Mouse (Mus musculus) liver, postnatal 0 days (tissue): ENCODE data around the gene Cdkn2b. TPM values are rescaled to one million over a fixed set of nuclear protein-coding genes. Genes with fewer than 3 reads are reported as not detected.

Source experiments
- ATAC-seq: fragments of 200-750 bp; cut with Nextera tagmentation; 2 replicates; pipeline ENCODE4 v1.8.0; 2017; ENCODE audit warnings: mild to moderate bottlenecking, moderate library complexity
- DNase-seq: peaks from one replicate; pipeline ENCODE4 v3.0.0-alpha.2; 2016
- H3K27ac ChIP-seq: fragments of 300-500 bp; sonication (generic); 2 replicates; pipeline ENCODE4 v1.5.1; 2014; ENCODE audit warnings: antibody characterized with exemption, moderate library complexity, mild to moderate bottlenecking, low read depth
- H3K27me3 ChIP-seq: fragments of 300-500 bp; sonication (generic); 2 replicates; pipeline ENCODE4 v1.6.1; 2014; ENCODE audit warnings: low read length, control low read depth, mixed read lengths; ENCODE audit not compliant: insufficient read depth
- H3K36me3 ChIP-seq: fragments of 300-500 bp; sonication (generic); replicated peaks from 2 replicates; pipeline ENCODE4 v1.6.1; 2014; ENCODE audit warnings: mild to moderate bottlenecking, control low read depth, low read length, moderate library complexity, mixed read lengths; ENCODE audit not compliant: insufficient read depth
- H3K4me1 ChIP-seq: fragments of 300-500 bp; sonication (generic); 2 replicates; pipeline ENCODE4 v1.6.1; 2014; ENCODE audit warnings: antibody characterized with exemption, mild to moderate bottlenecking, control low read depth; ENCODE audit not compliant: insufficient read depth
- H3K4me2 ChIP-seq: fragments of 300-500 bp; sonication (generic); 2 replicates; pipeline ENCODE4 v1.6.1; 2014; ENCODE audit warnings: low read depth, mild to moderate bottlenecking, low read length, moderate library complexity, mixed read lengths
- H3K4me3 ChIP-seq: fragments of 300-500 bp; sonication (generic); 2 replicates; pipeline ENCODE4 v1.5.1; 2014; ENCODE audit warnings: low read depth, low read length
- H3K9ac ChIP-seq: fragments of 300-500 bp; sonication (generic); replicated peaks from 2 replicates; pipeline ENCODE4 v1.6.1; 2014; ENCODE audit warnings: mild to moderate bottlenecking, moderate library complexity
- H3K9me3 ChIP-seq: fragments of 300-500 bp; sonication (generic); 2 replicates; pipeline ENCODE4 v1.6.1; 2016; ENCODE audit warnings: mild to moderate bottlenecking, control low read depth, low read length, mixed read lengths
- CTCF ChIP-seq: sonication (generic); IDR thresholded peaks from 2 replicates; pipeline ENCODE4 v1.5.1; 2016; ENCODE audit warnings: antibody characterized with exemption, low read depth
- EP300 ChIP-seq: IDR thresholded peaks from 2 replicates; pipeline ENCODE4 v1.6.1; 2016; ENCODE audit warnings: antibody characterized with exemption, low read depth, mild to moderate bottlenecking
- WGBS: fragments of 180-500 bp; shearing (Covaris S2); extraction: QIAGEN DNeasy Blood & Tissue Kit; methylation state at CpG from one replicate; pipeline ENCODE4 v1.1.7; 2014; ENCODE audit not compliant: insufficient replicate concordance; 5-methylcytosine and 5-hydroxymethylcytosine counted together
- polyA plus RNA-seq: library from polyadenylated mRNA; unstranded; fragments of >200 nt; fragmentation: Nextera tagmentation; extraction: Ambion mirVana; gene quantifications from 2 replicates; pipeline ENCODE4 v1.2.1, GENCODE M21; 2015

Gene Cdkn2b
- polyA plus RNA-seq, 1 experiment from 2014 or later: not detected

DNA sequence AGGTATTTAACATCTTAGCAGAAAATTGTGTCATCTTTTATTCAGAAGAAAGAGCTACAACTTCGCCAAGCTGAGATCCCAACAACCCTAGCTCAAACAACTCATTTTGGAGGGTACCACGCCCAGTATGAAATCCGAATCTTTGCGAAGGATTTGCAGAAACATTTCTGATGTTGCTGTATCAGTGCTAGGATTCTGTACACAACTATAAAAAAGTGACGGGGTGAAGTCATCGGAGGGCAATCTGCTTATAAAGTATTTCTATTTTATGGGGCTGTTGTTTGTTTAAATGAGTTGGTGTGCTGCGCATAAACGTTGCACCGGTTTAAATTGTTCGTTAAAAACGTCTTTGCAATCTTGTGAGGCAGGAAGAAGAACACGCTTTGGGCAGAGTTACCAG lies 28.2 kb downstream of the Cdkn2b start:
- H3K4me3 ChIP-seq: no peak overlapping the region
- H3K4me2 ChIP-seq: no peak overlapping the region
- no peaks in the 10 kb centered on the region for H3K4me1 ChIP-seq
- no peaks in the 10 kb centered on the region for H3K9me3 ChIP-seq
- no peak overlapping the region for H3K27ac ChIP-seq
- no peak for DNase-seq
- peaks cover 77% of the 10 kb centered on the region for H3K27me3 ChIP-seq
- WGBS: 3% methylated on average over 12 of the region's 12 CpGs
- H3K36me3 ChIP-seq: no peaks in the 10 kb centered on the region
- no peak overlapping the region for H3K9ac ChIP-seq
- no peak for ATAC-seq
- TF ChIP-seq EP300 (no peak), CTCF (no peak)

GRCm38 (mm10) chr4:89282036-89282566 lies 28.7 kb downstream of the Cdkn2b start:
- Histone ChIP-seq H3K4me2 (no peak overlapping the region), H3K27me3 (peaks cover 79% of the 10 kb centered on the region), H3K4me1 (no peaks in the 10 kb centered on the region), H3K9ac (no peak overlapping the region), H3K9me3 (no peaks in the 10 kb centered on the region), H3K36me3 (no peaks in the 10 kb centered on the region), H3K4me3 (no peak overlapping the region; the same call in 1 of the 2 replicates), H3K27ac (no peak overlapping the region)
- 3% methylated on average over 23 of the region's 25 CpGs for WGBS
- ATAC-seq: no peak
- DNase-seq: no peak
- TF ChIP-seq CTCF (peak; percentile 30; the same call in 1 of the 2 replicates), EP300 (no peak)

DNA sequence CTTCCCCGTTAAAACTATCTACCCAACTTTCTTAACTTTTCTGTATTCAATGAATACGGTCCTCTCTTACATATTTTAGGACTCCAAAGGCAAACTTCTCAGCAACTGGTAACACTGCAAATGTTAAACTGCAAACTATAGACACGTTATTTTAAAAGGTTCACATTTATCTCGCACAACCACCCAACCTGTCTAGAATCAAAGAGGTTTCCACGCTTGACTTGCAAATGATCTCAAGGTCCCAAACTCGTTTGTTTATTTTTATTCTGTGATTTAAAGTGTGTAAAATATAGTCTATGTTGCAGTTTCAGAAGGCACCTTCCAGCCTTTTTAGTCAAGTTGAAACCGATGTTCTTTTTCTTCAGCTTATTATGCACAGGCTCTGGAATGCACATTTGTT lies 29.6 kb downstream of the Cdkn2b start:
- DNase-seq (no peak), ATAC-seq (no peak)
- peaks cover 84% of the 10 kb centered on the region for H3K27me3 ChIP-seq
- no peak overlapping the region for H3K4me3 ChIP-seq
- no peak overlapping the region for H3K4me2 ChIP-seq
- H3K9me3 ChIP-seq: no peaks in the 10 kb centered on the region
- no peak overlapping the region for H3K27ac ChIP-seq
- H3K4me1 ChIP-seq: no peaks in the 10 kb centered on the region
- no peak overlapping the region for H3K9ac ChIP-seq
- no peaks in the 10 kb centered on the region for H3K36me3 ChIP-seq
- 6% methylated on average over 7 of the region's 7 CpGs for WGBS
- TF ChIP-seq EP300: no peak
- no peak for TF ChIP-seq CTCF

DNA sequence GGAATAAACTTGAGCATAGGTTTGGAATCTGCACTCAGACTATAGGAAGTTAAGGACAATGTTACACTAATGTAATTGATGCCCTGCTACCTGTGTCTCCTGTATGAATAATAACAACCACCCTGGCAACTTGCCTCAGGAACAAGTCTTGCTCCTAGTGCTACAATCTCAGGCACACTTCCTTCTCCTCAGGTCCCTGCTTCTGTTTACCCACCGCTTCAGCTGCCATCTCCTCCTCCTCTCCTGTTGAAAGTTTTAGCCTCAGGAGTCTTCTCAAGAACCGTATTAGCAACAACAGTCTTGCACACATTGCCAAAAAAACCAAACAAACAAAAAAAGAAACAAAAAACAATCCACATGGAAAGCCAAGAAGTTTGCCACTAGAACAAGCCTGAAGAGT lies 31.2 kb downstream of the Cdkn2b start:
- Histone ChIP-seq H3K4me2 (no peak overlapping the region), H3K36me3 (no peaks in the 10 kb centered on the region), H3K9me3 (no peaks in the 10 kb centered on the region), H3K4me1 (no peaks in the 10 kb centered on the region), H3K9ac (no peak overlapping the region), H3K27me3 (peaks cover 94% of the 10 kb centered on the region), H3K4me3 (no peak overlapping the region), H3K27ac (no peak overlapping the region)
- no peak for DNase-seq
- 2% methylated on average over 2 of the region's 2 CpGs for WGBS
- no peak for TF ChIP-seq CTCF
- TF ChIP-seq EP300: no peak
- ATAC-seq: no peak

- Histone ChIP-seq H3K9ac (no peak overlapping the region), H3K4me3 (no peak overlapping the region), H3K36me3 (no peaks in the 10 kb centered on the region), H3K9me3 (no peaks in the 10 kb centered on the region), H3K27ac (no peak overlapping the region), H3K4me2 (no peak overlapping the region), H3K4me1 (0 out of 2 replicates have a peak, but pooled peaks cover 2% of the 10 kb centered on the region), H3K27me3 (peaks cover 96% of the 10 kb centered on the region)
- ATAC-seq: no peak
- no peak for TF ChIP-seq EP300
- no peak for TF ChIP-seq CTCF
- no peak for DNase-seq
- 8% methylated on average over 5 of the region's 5 CpGs for WGBS
Observed at GRCm38 (mm10) chr4:89277381-89277940, 33.4 kb downstream of the Cdkn2b start.

DNA sequence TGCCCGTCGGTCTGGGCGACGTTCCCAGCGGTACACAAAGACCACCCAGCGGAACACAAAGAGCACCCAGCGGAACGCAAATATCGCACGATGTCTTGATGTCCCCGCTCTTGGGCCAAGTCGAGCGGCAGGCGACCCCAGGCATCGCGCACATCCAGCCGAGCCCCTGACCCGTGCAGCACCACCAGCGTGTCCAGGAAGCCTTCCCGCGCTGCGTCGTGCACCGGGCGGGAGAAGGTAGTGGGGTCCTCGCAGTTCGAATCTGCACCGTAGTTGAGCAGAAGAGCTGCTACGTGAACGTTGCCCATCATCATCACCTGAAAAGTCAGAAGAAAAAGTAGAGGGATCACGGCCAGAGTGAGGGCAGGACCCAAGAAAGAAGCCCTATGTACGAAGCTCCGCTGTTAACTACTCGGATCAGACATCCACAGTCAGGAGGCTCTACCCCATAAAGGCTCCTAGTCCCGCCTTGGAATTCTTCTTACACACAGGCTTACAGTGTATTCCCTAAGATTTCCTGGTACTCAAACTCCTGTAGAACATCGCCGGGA lies 34.1 kb downstream of the Cdkn2b start:
- DNase-seq: no peak
- H3K9me3 ChIP-seq: no peaks in the 10 kb centered on the region
- WGBS: 2% methylated on average over 37 of the region's 37 CpGs
- H3K4me3 ChIP-seq: no peak overlapping the region
- no peak for ATAC-seq
- H3K36me3 ChIP-seq: no peaks in the 10 kb centered on the region
- H3K9ac ChIP-seq: no peak overlapping the region
- H3K4me1 ChIP-seq: 0 out of 2 replicates have a peak, but pooled peaks cover 2% of the 10 kb centered on the region
- peaks cover 96% of the 10 kb centered on the region for H3K27me3 ChIP-seq
- no peak overlapping the region for H3K4me2 ChIP-seq
- TF ChIP-seq EP300 (no peak), CTCF (no peak)
- no peak overlapping the region for H3K27ac ChIP-seq
